Comparison of ENCODE assay signal across 16 mouse cellular contexts in the genomic region with DNA sequence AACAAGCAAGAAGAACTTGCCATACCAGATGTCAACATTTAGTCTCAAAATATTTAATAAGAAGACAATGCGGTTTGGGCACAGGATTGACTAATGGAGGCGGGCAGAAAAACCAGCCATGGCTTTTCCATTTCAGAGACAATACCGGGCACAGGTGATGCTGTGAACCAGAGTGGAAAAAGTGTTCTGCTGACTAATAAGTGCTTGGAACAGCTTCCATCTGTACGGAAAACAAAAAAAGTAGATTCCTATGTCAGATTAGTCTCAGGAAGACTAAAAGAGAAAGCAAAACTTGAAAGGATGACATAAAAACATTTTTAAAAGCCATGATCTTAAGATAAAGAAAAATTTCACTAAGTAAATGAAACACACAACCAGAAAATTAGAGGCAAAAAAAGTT.
"Had no signal": no experiment of that assay in that cellular context is flagged by ENCODE, and none has a peak within 500 bp of the region (broad histone marks: within the 10 kb centered on the region; RNA-seq: fewer than 3 reads in every experiment).

No protein-coding gene starts in this region.

- H3K9ac ChIP-seq: limb, embryonic 15.5 days; liver, embryonic 13.5 days; neural tube, embryonic 12.5 days; stomach, embryonic 15.5 days had no signal

- H3K4me1 ChIP-seq: limb, embryonic 15.5 days; liver, embryonic 13.5 days; midbrain, embryonic 10.5 days; neural tube, embryonic 12.5 days had no signal

- H3K27ac ChIP-seq: layer of hippocampus, adult 2 months; limb, embryonic 15.5 days; liver, embryonic 13.5 days; midbrain, embryonic 10.5 days; neural tube, embryonic 12.5 days; stomach, embryonic 15.5 days had no signal

- H3K9me3 ChIP-seq: limb, embryonic 15.5 days; liver, embryonic 13.5 days; midbrain, embryonic 10.5 days; neural tube, embryonic 12.5 days; stomach, embryonic 15.5 days had no signal

- DNase-seq: kidney, adult 8-10 months; kidney, postnatal 10 days; kidney, postnatal 4 days; liver, embryonic 13.5 days; lung, adult 18-20 months; lung, postnatal 10 days; midbrain, embryonic 14.5 days; right cerebral cortex, postnatal 14 days; thymus, adult 2 months; thymus, postnatal 25 days had no signal

- H3K4me3 ChIP-seq: layer of hippocampus, adult 2 months; limb, embryonic 15.5 days; liver, embryonic 13.5 days; midbrain, embryonic 10.5 days; myocyte; neural tube, embryonic 12.5 days; stomach, embryonic 15.5 days had no signal

- H3K27me3 ChIP-seq: limb, embryonic 15.5 days; liver, embryonic 13.5 days; neural tube, embryonic 12.5 days; stomach, embryonic 15.5 days had no signal

- H3K36me3 ChIP-seq: limb, embryonic 15.5 days; liver, embryonic 13.5 days; midbrain, embryonic 10.5 days; neural tube, embryonic 12.5 days; stomach, embryonic 15.5 days had no signal

- H3K4me2 ChIP-seq: limb, embryonic 15.5 days; liver, embryonic 13.5 days; neural tube, embryonic 12.5 days; stomach, embryonic 15.5 days had no signal
